Mouse (Mus musculus): ENCODE measurements around the gene Chchd6. TPM values are rescaled to one million over a fixed set of nuclear protein-coding genes. Genes with fewer than 3 reads are reported as not detected.

The Chchd6 gene
- polyA plus RNA-seq, 1 experiment from 2014 or later, result 176 TPM

DNA sequence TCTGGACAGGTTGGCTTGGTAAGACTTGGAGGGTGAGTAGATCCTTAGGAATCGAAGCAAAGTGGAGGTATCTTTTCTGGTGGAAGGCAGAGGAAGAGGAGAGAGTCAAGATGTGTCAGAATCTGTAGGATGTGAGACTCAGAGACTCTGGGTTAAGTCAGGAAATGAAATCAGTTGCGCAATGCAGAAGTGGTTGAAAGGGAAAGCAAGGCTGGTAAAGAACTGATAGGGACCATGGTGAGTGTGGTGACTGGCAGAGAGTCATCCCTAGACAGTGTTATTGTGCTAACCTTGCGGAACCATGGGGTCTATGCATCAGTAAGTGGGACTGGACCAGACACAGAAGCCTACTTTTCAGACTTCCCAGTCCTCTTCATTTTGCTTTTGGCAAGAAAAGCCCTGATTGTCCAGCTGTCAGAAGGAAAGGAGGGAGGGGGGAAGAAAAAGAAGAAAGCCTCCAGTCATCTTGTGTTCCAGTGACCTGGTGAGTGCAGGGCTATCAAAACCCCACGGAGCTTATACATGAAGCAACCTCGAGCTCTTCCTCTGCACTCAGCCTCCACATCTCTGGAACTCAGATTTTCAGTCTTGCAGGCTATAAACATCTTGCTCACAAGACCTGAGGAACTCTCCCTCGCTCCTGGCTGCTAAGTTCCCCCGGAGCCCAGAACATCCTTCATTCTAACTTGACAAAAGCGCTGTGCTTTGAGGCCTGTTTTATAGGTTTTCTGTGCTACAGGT lies 32.8 kb upstream of the Chchd6 start:
- Histone ChIP-seq H3K9me3 (ENCODE audit: control insufficient read depth, low read length) (no peaks in the 10 kb centered on the region), H3K9ac (no peak overlapping the region), H3K4me3 (replicated peaks; ENCODE audit: low read length) (no peak overlapping the region), H3K4me2 (replicated peaks) (no peak overlapping the region), H3K27me3 (ENCODE audit: control insufficient read depth, insufficient read depth, low read length) (no peaks in the 10 kb centered on the region), H3K36me3 (replicated peaks; ENCODE audit: control insufficient read depth, insufficient read depth) (no peaks in the 10 kb centered on the region), H3K4me1 (replicated peaks; ENCODE audit: control insufficient read depth, insufficient read depth, low read length) (no peaks in the 10 kb centered on the region), H3K27ac (no peak overlapping the region)
- 69% methylated on average over 8 of the region's 8 CpGs for WGBS
- DNase-seq (ENCODE audit: low spot score) (no peak), ATAC-seq (ENCODE audit: low FRiP score) (no peak)

DNA sequence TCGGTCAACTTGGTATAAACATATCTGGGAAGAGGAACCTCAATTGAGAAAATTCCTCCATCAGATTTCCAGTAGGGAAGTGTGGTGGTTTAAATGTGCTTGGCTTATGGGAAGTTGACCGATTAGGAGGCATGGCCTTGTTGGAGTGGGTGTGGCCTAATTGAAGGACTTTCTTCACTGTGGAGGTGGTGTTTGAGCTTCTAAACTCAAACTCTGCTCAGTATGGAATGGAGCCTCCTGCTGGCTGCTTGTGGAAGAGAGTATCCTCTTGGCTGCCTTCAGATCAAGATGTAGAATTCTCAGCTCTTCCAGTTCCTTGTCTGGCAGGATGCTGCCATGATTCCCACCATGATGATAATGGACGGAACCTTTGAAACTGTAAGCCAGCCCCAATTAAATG lies 27.2 kb upstream of the Chchd6 start:
- no peak for DNase-seq (ENCODE audit: low spot score)
- 84% methylated on average over 3 of the region's 3 CpGs for WGBS
- H3K4me2 ChIP-seq (replicated peaks), result no peak overlapping the region
- no peaks in the 10 kb centered on the region for H3K9me3 ChIP-seq (ENCODE audit: control insufficient read depth, low read length)
- H3K9ac ChIP-seq, result no peak overlapping the region
- H3K36me3 ChIP-seq (replicated peaks; ENCODE audit: control insufficient read depth, insufficient read depth), result no peaks in the 10 kb centered on the region
- no peak overlapping the region for H3K4me3 ChIP-seq (replicated peaks; ENCODE audit: low read length)
- H3K27me3 ChIP-seq (ENCODE audit: control insufficient read depth, insufficient read depth, low read length), result no peaks in the 10 kb centered on the region
- H3K4me1 ChIP-seq (replicated peaks; ENCODE audit: control insufficient read depth, insufficient read depth, low read length), result no peaks in the 10 kb centered on the region
- no peak for ATAC-seq (ENCODE audit: low FRiP score)
- no peak overlapping the region for H3K27ac ChIP-seq

DNA sequence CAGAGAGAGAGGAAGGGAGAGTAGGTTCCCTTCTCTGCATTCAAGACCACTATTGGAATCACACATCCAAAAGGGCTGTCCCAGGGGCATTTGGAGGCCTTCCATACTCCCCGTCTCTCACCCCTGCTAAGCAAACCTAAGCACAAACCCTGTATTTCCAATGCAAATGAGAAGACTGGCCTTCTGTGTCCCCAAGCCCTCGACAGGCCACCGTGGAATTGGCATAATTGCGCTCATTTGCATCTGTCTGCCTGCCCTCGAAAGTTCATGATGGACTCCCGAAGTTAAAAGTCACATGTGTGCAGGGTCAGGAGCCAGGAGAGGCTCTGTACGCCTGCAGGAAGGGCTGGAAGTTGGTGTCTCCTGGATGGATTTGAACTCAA lies 19.9 kb upstream of the Chchd6 start:
- H3K36me3 ChIP-seq (replicated peaks; ENCODE audit: control insufficient read depth, insufficient read depth), result no peaks in the 10 kb centered on the region
- no peak for DNase-seq (ENCODE audit: low spot score)
- no peak for ATAC-seq (ENCODE audit: low FRiP score)
- H3K27ac ChIP-seq, result peak overlapping the region; percentile 93; the same call in 1 of the 2 replicates
- no peak overlapping the region for H3K9ac ChIP-seq
- no peak overlapping the region for H3K4me3 ChIP-seq (replicated peaks; ENCODE audit: low read length)
- H3K4me1 ChIP-seq (replicated peaks; ENCODE audit: control insufficient read depth, insufficient read depth, low read length), result peaks cover 26% of the 10 kb centered on the region
- 21% methylated on average over 7 of the region's 7 CpGs for WGBS
- no peak overlapping the region for H3K4me2 ChIP-seq (replicated peaks)
- H3K9me3 ChIP-seq (ENCODE audit: control insufficient read depth, low read length), result no peaks in the 10 kb centered on the region
- H3K27me3 ChIP-seq (ENCODE audit: control insufficient read depth, insufficient read depth, low read length), result no peaks in the 10 kb centered on the region

DNA sequence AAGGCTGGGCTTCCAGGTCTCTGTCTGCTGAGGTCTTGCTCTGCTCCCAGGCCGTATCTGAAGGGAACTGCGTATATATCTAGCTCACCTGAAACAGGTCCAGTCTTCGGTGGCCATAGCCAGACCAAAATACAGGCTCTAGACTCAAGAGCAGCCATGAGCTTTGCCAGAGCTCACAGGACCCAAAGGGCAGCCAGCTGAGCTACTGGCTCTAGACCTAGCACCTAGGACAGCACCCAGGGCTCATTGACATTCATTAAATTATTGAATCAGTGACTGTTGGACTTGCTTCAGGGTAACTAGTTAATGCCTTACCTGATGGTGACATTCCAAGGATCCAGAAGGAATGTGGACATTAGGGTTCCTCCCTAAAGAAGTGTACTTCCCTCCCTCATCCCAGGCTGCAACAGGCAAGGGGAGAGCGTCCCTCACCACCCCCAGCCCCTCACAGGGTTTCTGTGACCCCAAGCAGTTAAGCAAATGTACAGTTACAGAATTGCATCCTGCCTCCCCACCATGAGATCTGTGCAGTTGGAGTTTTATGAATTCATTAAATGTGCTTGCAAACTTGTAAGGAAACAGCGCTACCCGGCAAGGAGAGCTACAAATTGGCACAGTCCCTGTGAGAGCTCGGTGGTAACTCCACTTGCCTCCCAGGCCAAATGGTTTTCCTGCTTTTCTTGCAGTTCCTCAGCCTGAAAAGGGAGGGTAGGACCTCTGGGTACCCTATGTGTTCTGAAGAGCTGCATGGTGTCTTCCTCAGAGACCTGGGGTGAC lies 19.3 kb upstream of the Chchd6 start:
- Histone ChIP-seq H3K4me1 (replicated peaks; ENCODE audit: control insufficient read depth, insufficient read depth, low read length) (peaks cover 26% of the 10 kb centered on the region), H3K36me3 (replicated peaks; ENCODE audit: control insufficient read depth, insufficient read depth) (no peaks in the 10 kb centered on the region), H3K27me3 (ENCODE audit: control insufficient read depth, insufficient read depth, low read length) (no peaks in the 10 kb centered on the region), H3K9me3 (ENCODE audit: control insufficient read depth, low read length) (no peaks in the 10 kb centered on the region), H3K4me2 (replicated peaks) (no peak overlapping the region), H3K9ac (0 out of 2 replicates have a peak overlapping the region, but pooled peaks have one; percentile 49), H3K4me3 (replicated peaks; ENCODE audit: low read length) (no peak overlapping the region), H3K27ac (peak overlapping the region; percentile 93)
- ATAC-seq (ENCODE audit: low FRiP score), result no peak
- DNase-seq (ENCODE audit: low spot score), result no peak
- 66% methylated on average over 7 of the region's 7 CpGs for WGBS

DNA sequence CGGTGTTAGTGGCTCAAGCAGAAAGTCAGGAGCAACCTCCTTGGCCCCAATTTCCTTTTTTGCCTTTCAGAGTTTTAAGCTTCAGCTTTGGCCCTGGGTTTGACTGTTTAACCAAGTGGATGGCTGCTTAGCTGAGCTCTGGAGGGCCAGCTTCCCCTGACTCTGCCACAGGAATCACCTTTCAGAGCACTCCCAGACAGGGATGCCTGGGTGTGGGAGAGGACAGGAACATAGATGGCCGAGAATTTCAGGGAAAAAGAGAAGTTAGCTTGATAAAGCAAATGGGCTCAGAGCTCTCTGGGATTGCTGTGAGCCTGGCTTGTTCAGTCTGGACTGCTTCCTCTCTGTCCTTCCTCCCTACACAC lies 18.6 kb upstream of the Chchd6 start:
- no peak overlapping the region for H3K4me3 ChIP-seq (replicated peaks; ENCODE audit: low read length)
- peaks cover 26% of the 10 kb centered on the region for H3K4me1 ChIP-seq (replicated peaks; ENCODE audit: control insufficient read depth, insufficient read depth, low read length)
- H3K27ac ChIP-seq, result peak overlapping the region; percentile 93
- no peak for DNase-seq (ENCODE audit: low spot score)
- no peak overlapping the region for H3K4me2 ChIP-seq (replicated peaks)
- 23% methylated on average over 2 of the region's 2 CpGs for WGBS
- no peaks in the 10 kb centered on the region for H3K36me3 ChIP-seq (replicated peaks; ENCODE audit: control insufficient read depth, insufficient read depth)
- no peaks in the 10 kb centered on the region for H3K27me3 ChIP-seq (ENCODE audit: control insufficient read depth, insufficient read depth, low read length)
- ATAC-seq (ENCODE audit: low FRiP score), result peak; percentile 9; the same call in 1 of the 2 replicates
- H3K9me3 ChIP-seq (ENCODE audit: control insufficient read depth, low read length), result no peaks in the 10 kb centered on the region
- H3K9ac ChIP-seq, result peak overlapping the region; percentile 49

DNA sequence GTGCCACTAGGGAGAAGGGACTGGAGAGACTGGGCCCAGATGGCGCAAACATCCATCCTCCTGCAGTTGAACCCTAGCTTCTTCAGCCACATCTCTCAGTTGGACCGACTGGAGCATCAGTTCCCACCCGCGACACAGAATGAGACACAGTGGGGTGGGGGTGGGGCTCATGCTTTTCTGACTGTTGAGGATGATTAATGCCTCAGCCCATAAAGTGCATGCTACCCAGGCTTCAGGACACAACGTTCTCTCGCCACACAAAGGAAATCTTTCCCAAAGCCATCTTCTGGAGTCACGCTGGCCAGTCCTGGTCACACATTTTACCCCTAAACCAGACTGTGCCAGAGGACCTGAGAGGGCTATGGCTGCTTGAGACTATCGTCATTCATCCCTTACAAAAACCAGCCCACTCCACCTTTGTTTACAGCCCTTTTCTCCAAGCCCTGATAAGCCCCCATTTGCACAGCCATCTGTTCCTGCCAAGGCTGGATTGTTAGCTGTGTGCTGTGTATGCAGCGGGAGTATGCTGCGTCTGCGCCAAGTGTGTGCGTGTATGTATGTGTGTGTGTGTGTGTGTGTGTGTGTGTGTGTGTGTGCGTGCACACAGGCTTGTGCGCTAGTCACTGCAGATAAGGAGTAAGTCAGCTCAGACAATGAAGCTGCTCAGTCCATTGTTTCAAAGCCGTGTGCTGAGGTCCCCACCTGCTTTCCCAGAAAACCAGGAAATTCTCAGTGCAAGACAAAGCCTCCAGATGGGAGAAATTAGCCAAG lies 18.1 kb upstream of the Chchd6 start:
- 18% methylated on average over 15 of the region's 15 CpGs for WGBS
- H3K9me3 ChIP-seq (ENCODE audit: control insufficient read depth, low read length), result no peaks in the 10 kb centered on the region
- no peaks in the 10 kb centered on the region for H3K36me3 ChIP-seq (replicated peaks; ENCODE audit: control insufficient read depth, insufficient read depth)
- peak overlapping the region; percentile 11; the same call in 1 of the 2 replicates for H3K4me2 ChIP-seq (replicated peaks)
- H3K27ac ChIP-seq, result peak overlapping the region; percentile 93
- ATAC-seq (ENCODE audit: low FRiP score) (peak; percentile 93), DNase-seq (ENCODE audit: low spot score) (peak; percentile 82)
- H3K4me1 ChIP-seq (replicated peaks; ENCODE audit: control insufficient read depth, insufficient read depth, low read length), result peaks cover 26% of the 10 kb centered on the region
- H3K4me3 ChIP-seq (replicated peaks; ENCODE audit: low read length), result no peak overlapping the region
- peak overlapping the region; percentile 49 for H3K9ac ChIP-seq
- no peaks in the 10 kb centered on the region for H3K27me3 ChIP-seq (ENCODE audit: control insufficient read depth, insufficient read depth, low read length)

DNA sequence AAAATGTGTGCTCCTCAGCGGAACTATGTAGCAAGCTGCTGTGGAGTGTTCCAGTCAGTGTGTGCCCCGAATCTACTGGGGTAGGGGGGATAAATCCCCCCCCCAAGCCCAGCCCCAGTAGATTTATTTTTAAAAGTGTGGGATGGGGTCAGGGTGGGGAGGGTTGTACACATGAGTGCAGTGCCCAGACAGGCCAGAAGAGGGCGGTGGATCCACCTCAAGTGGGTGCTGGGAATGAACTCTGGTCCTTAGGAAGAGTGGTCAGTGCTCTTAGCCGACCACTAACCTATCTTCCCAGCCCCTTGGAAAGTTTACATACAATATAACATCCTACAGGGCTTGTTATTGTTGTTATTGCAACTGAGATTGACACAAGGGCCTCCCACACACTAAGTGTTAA lies 12.5 kb upstream of the Chchd6 start:
- Histone ChIP-seq H3K4me1 (replicated peaks; ENCODE audit: control insufficient read depth, insufficient read depth, low read length) (peaks cover under 1% of the 10 kb centered on the region; the same call in 1 of the 2 replicates), H3K27ac (no peak overlapping the region), H3K4me2 (replicated peaks) (no peak overlapping the region), H3K4me3 (replicated peaks; ENCODE audit: low read length) (no peak overlapping the region), H3K36me3 (replicated peaks; ENCODE audit: control insufficient read depth, insufficient read depth) (no peaks in the 10 kb centered on the region), H3K9ac (no peak overlapping the region), H3K27me3 (ENCODE audit: control insufficient read depth, insufficient read depth, low read length) (no peaks in the 10 kb centered on the region), H3K9me3 (ENCODE audit: control insufficient read depth, low read length) (no peaks in the 10 kb centered on the region)
- WGBS, result 52% methylated on average over 4 of the region's 4 CpGs
- DNase-seq (ENCODE audit: low spot score) (no peak), ATAC-seq (ENCODE audit: low FRiP score) (no peak)

DNA sequence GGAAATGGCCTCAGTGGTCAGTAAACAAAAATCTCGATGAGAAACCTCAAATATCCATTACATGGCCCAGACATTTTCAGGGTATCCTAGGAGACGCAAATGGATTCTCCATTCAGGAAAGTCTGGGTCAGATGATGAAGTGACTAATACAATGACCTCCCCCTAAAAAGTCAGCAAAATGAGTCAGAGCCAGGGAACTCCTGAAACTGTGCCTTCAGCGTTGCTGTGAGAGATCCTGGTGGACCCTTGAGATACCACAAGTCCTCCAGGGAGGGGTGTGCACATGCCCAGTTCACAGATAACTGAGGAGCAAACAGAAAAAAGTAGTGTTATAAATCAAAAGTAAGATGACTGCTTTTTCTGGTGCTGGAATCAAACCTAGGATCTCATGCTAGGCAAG lies 10.6 kb upstream of the Chchd6 start:
- ATAC-seq (ENCODE audit: low FRiP score), result no peak
- 45% methylated on average over 3 of the region's 3 CpGs for WGBS
- H3K9me3 ChIP-seq (ENCODE audit: control insufficient read depth, low read length), result no peaks in the 10 kb centered on the region
- no peak overlapping the region for H3K4me2 ChIP-seq (replicated peaks)
- H3K9ac ChIP-seq, result no peak overlapping the region
- DNase-seq (ENCODE audit: low spot score), result no peak
- no peak overlapping the region for H3K27ac ChIP-seq
- no peaks in the 10 kb centered on the region for H3K36me3 ChIP-seq (replicated peaks; ENCODE audit: control insufficient read depth, insufficient read depth)
- H3K4me1 ChIP-seq (replicated peaks; ENCODE audit: control insufficient read depth, insufficient read depth, low read length), result no peaks in the 10 kb centered on the region
- no peaks in the 10 kb centered on the region for H3K27me3 ChIP-seq (ENCODE audit: control insufficient read depth, insufficient read depth, low read length)
- no peak overlapping the region for H3K4me3 ChIP-seq (replicated peaks; ENCODE audit: low read length)

DNA sequence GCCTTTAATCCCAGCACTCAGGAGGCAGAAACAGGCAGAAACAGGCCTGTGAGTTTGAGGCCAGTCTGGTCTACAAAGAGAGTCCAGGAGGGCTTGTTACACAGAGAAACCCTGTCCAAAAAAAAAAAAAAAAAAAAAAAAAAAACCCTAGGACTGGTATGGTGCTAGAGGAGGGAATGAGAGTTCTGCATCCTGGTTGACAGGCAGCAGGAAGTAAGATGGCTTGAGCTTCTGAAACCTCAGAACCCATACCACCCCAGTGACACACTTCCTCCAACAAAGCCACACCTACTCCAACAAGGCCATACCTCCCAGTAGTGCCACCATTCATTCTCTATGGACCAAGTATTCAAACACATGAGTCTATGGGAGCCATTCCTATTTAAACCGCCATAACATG lies 1.1 kb upstream of the Chchd6 start:
- 98% methylated on average over 1 of the region's 1 CpGs for WGBS
- H3K36me3 ChIP-seq (replicated peaks; ENCODE audit: control insufficient read depth, insufficient read depth), result no peaks in the 10 kb centered on the region
- no peak overlapping the region for H3K9ac ChIP-seq
- no peak for ATAC-seq (ENCODE audit: low FRiP score)
- no peak overlapping the region for H3K4me3 ChIP-seq (replicated peaks; ENCODE audit: low read length)
- H3K4me1 ChIP-seq (replicated peaks; ENCODE audit: control insufficient read depth, insufficient read depth, low read length), result peaks cover 13% of the 10 kb centered on the region
- H3K9me3 ChIP-seq (ENCODE audit: control insufficient read depth, low read length), result peaks cover 6% of the 10 kb centered on the region; the same call in 1 of the 2 replicates
- no peak overlapping the region for H3K27ac ChIP-seq
- no peak overlapping the region for H3K4me2 ChIP-seq (replicated peaks)
- DNase-seq (ENCODE audit: low spot score), result no peak
- no peaks in the 10 kb centered on the region for H3K27me3 ChIP-seq (ENCODE audit: control insufficient read depth, insufficient read depth, low read length)

Measured in hindbrain, embryonic 14.5 days (tissue).